In genomic region chr14:26533821-26534756, GRCm38 (mm10) we compare ENCODE assay signal across 8 mouse cellular contexts. TPM values are rescaled to one million over a fixed set of nuclear protein-coding genes. Genes with fewer than 3 reads are reported as not detected.
DNase-seq lines count a peak whose midpoint lies in the region; ATAC-seq and TF ChIP-seq lines count a peak whose summit lies in the region.

No protein-coding gene starts in this region.

- CTCF ChIA-PET in Patski (lab: Charles Lee) = interaction anchor here (1.8 kb wide), 1 partner anchor 10 kb away, joined by 5 read pairs; no protein-coding TSS in a partner anchor

- in situ Hi-C loops in Patski (cut with MboI; ENCODE audit: low pct_unique_long_range_greater_than_20kb) = loop anchor here (5.0 kb wide), 1 partner anchor 48 kb away; no protein-coding TSS in a partner anchor

- H3K4me1 ChIP-seq in intestine, embryonic 15.5 days (replicated peaks) = peaks cover 16% of the 10 kb centered on the region
- H3K4me1 ChIP-seq in liver, adult 2 months (ENCODE audit: control insufficient read depth, insufficient read depth, low read length) = peaks cover 16% of the 10 kb centered on the region
- H3K4me1 ChIP-seq in midbrain, postnatal 0 days (ENCODE audit: insufficient read depth, low read length) = peaks cover 9% of the 10 kb centered on the region

- no peak for TF ChIP-seq POLR2A in liver, adult 2 months (IDR thresholded peaks at IDR 0.05; ENCODE audit: extremely low read depth, insufficient read depth, low read length)

- no peaks in the 10 kb centered on the region for H3K27me3 ChIP-seq in Patski
- no peaks in the 10 kb centered on the region for H3K27me3 ChIP-seq in intestine, embryonic 15.5 days (replicated peaks)
- no peaks in the 10 kb centered on the region for H3K27me3 ChIP-seq in liver, adult 2 months (ENCODE audit: control insufficient read depth, insufficient read depth, low read length)
- H3K27me3 ChIP-seq in midbrain, postnatal 0 days (ENCODE audit: insufficient read depth, low read length) = no peaks in the 10 kb centered on the region

- H3K79me2 ChIP-seq in liver, adult 2 months (ENCODE audit: control insufficient read depth, insufficient read depth, low read length) = peaks cover 23% of the 10 kb centered on the region; the same call in 1 of the 2 replicates

- DNase-seq in B cell, adult 2 months = peak; percentile 51 to 58
- DNase-seq in Patski (ENCODE audit: low read depth, low spot score) = no peak
- DNase-seq in cerebellum, postnatal 4 days (ENCODE audit: low spot score in 2 of 2) = peak; percentile 34 to 63
- DNase-seq in gastrocnemius, postnatal 14 days = peak; percentile 57
- DNase-seq in liver, adult 2 months (ENCODE audit: extremely low read depth, low read depth, low spot score) = no peak
- DNase-seq in midbrain, postnatal 0 days (ENCODE audit: low spot score) = peak; percentile 46
- DNase-seq in thymus, postnatal 0 days (ENCODE audit: low spot score) = peak; percentile 56

- POLR2A ChIA-PET in Patski (lab: Charles Lee) = interaction anchor here (0.9 to 1.5 kb wide), 3 partner anchors 14 to 48 kb away, joined by 3 to 5 read pairs (median 4); no protein-coding TSS in a partner anchor

- under 1% methylated on average over 91 of the region's 92 CpGs for WGBS in intestine, embryonic 15.5 days
- WGBS in liver, adult 2 months = under 1% methylated on average over 92 of the region's 92 CpGs
- WGBS in midbrain, postnatal 0 days = under 1% methylated on average over 72 of the region's 92 CpGs

- intact Hi-C loops in gastrocnemius, postnatal 14 days (cut with DNase I; ENCODE audit: low total_unique reads) = loop anchor here (5.0 kb wide), 1 partner anchor 37 kb away; no protein-coding TSS in a partner anchor

- H3K4me2 ChIP-seq in intestine, embryonic 15.5 days (replicated peaks) = peak overlapping the region; percentile 89
- H3K4me2 ChIP-seq in midbrain, postnatal 0 days (ENCODE audit: low read depth, low read length, poor library complexity, severe bottlenecking) = peak overlapping the region; percentile 87

- peak; percentile 40 for ATAC-seq in Patski
- ATAC-seq in intestine, embryonic 15.5 days = peak; percentile 82
- peak; percentile 85 for ATAC-seq in midbrain, postnatal 0 days (ENCODE audit: low FRiP score)

- peak overlapping the region; percentile 86 for H3K4me3 ChIP-seq in intestine, embryonic 15.5 days (replicated peaks)
- H3K4me3 ChIP-seq in liver, adult 2 months (ENCODE audit: insufficient read depth, low read depth, low read length) = peak overlapping the region; percentile 98
- H3K4me3 ChIP-seq in midbrain, postnatal 0 days (ENCODE audit: low read depth, low read length) = peak overlapping the region; percentile 99

- peak overlapping the region; percentile 81 for H3K27ac ChIP-seq in intestine, embryonic 15.5 days
- H3K27ac ChIP-seq in liver, adult 2 months (replicated peaks; ENCODE audit: insufficient read depth, low read depth, low read length) = peak overlapping the region; percentile 80
- H3K27ac ChIP-seq in midbrain, postnatal 0 days (ENCODE audit: low read depth, low read length) = peak overlapping the region; percentile 88

- H3K36me3 ChIP-seq in intestine, embryonic 15.5 days = no peaks in the 10 kb centered on the region
- H3K36me3 ChIP-seq in liver, adult 2 months (ENCODE audit: control insufficient read depth, insufficient read depth, low read length) = no peaks in the 10 kb centered on the region; the same call in 1 of the 2 replicates
- no peaks in the 10 kb centered on the region for H3K36me3 ChIP-seq in midbrain, postnatal 0 days (ENCODE audit: insufficient read depth, low read length)

- no peak for TF ChIP-seq CTCF in Patski (IDR thresholded peaks at IDR 0.05)
- TF ChIP-seq CTCF in liver, adult 2 months (IDR thresholded peaks at IDR 0.05; ENCODE audit: low read depth, low read length) = no peak
- TF ChIP-seq CTCF in midbrain, postnatal 0 days (IDR thresholded peaks at IDR 0.05) = no peak

- H3K9ac ChIP-seq in intestine, embryonic 15.5 days = peak overlapping the region; percentile 90
- peak overlapping the region; percentile 97 for H3K9ac ChIP-seq in liver, adult 2 months (ENCODE audit: low read depth, low read length)
- peak overlapping the region; percentile 82 for H3K9ac ChIP-seq in midbrain, postnatal 0 days (replicated peaks; ENCODE audit: low read length, poor library complexity, severe bottlenecking)

- no peaks in the 10 kb centered on the region for H3K9me3 ChIP-seq in intestine, embryonic 15.5 days
- H3K9me3 ChIP-seq in midbrain, postnatal 0 days (ENCODE audit: low read length) = no peaks in the 10 kb centered on the region

RNA-seq across cellular contexts. Expression of gene Slmap, which starts 0.6 kb away (rescaled TPM):
- 121 TPM for polyA plus RNA-seq in Patski (2021)
- 100 to 1,000 TPM in 1 of 2 experiments, 10 to 100 TPM in 1; 92.1 to 106 TPM for total RNA-seq in gastrocnemius, postnatal 14 days (2021)
- 42.2 and 48.8 TPM in 2 replicates for polyA plus RNA-seq in intestine, embryonic 15.5 days (2015; fragmentation: Nextera tagmentation; extraction: Ambion mirVana)
- 43.8 and 50.8 TPM in 2 replicates for total RNA-seq in liver, adult 2 months (2014; rRNA removed)
- 10.4 and 10.5 TPM in 2 replicates for polyA plus RNA-seq in liver, adult 2 months (2012; rRNA removed)
- total RNA-seq in midbrain, postnatal 0 days (2014; rRNA removed) = 23.2 and 27.4 TPM in 2 replicates
- 9.9 and 11.1 TPM in 2 replicates for polyA plus RNA-seq in midbrain, postnatal 0 days (2015; fragmentation: Nextera tagmentation; extraction: Ambion mirVana)
- 16.8 and 19.6 TPM in 2 replicates for polyA plus RNA-seq in thymus, postnatal 0 days (2015; fragmentation: Nextera tagmentation; extraction: Ambion mirVana)

RNA-seq across cellular contexts. Expression of gene Dennd6a, which starts 39.6 kb away (rescaled TPM):
- 23.6 TPM for polyA plus RNA-seq in Patski (2021)
- total RNA-seq in gastrocnemius, postnatal 14 days (2021) = 10 to 100 TPM; 11.0 to 11.9 TPM
- polyA plus RNA-seq in intestine, embryonic 15.5 days (2015; fragmentation: Nextera tagmentation; extraction: Ambion mirVana) = 29.0 and 32.0 TPM in 2 replicates
- 18.5 and 19.7 TPM in 2 replicates for total RNA-seq in liver, adult 2 months (2014; rRNA removed)
- polyA plus RNA-seq in liver, adult 2 months (2012; rRNA removed) = 6.2 and 6.3 TPM in 2 replicates
- total RNA-seq in midbrain, postnatal 0 days (2014; rRNA removed) = 26.1 and 26.6 TPM in 2 replicates
- polyA plus RNA-seq in midbrain, postnatal 0 days (2015; fragmentation: Nextera tagmentation; extraction: Ambion mirVana) = 9.5 and 9.7 TPM in 2 replicates
- polyA plus RNA-seq in thymus, postnatal 0 days (2015; fragmentation: Nextera tagmentation; extraction: Ambion mirVana) = 30.7 and 41.4 TPM in 2 replicates

Comparison
In these comparisons a context has a peak if more than half of its experiments do, and no peak if none do; other contexts are left out.
1. DNase-seq: peak in B cell, adult 2 months (2 of 2), cerebellum, postnatal 4 days (2 of 2), gastrocnemius, postnatal 14 days (single experiment), midbrain, postnatal 0 days (single experiment) and thymus, postnatal 0 days (single experiment); none in Patski (single experiment) and liver, adult 2 months (single experiment).
2. Peak in every context shown above with its lines, with median percentiles within 50 percentile points of each other: ATAC-seq, H3K27ac ChIP-seq, H3K4me3 ChIP-seq and H3K9ac ChIP-seq.